ENCODE assay signal across 8 mouse cellular contexts in the genomic region with DNA sequence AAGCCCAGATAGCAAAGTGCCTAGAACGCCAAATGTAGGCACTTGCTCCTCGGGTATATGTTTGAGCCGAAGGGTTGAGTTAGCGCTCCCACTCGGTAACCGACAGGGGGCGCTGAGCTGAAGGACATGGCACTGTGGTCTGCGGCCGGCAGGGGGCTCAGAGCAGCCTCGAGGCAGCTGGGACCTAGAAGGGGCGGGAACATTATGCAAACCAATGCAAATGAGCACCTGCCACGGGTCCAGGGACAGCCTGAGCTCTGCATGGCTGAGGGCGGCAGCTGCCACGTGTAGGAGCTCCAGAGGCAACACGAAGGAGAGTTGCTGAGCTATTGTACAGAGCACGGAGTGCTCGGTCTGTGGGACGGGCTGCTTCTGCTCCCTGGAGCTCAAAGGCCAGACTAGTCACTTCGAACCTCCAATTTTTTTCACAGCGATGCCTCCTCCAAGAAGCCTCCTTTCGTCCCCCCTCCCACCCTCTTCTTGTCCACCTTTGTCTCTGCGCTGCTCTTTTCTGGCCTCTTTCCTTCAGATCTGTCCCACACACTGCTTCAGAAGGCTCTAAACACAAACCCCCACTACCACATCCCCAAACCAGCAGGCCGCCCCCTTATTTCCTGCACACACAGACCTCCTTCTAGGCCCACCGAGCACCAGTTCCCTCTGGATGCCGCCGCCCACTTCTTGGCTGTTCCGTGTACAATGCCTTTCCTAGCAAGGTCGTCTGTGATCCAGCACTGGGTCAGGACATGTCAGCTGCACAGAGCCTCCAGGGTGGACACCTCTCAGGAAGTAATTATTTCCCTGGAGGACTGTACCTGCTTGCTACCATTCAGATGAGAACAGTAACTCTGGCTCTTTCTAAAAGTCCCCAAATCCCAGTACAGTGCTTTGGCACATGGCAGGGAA. TPM values are rescaled to one million over a fixed set of nuclear protein-coding genes. Genes with fewer than 3 reads are reported as not detected.
A peak's percentile ranks its signal among the peaks of the same experiment; 100 is the strongest.
DNase-seq lines count a peak whose midpoint lies in the region; ATAC-seq lines count a peak whose summit lies in the region.

No protein-coding gene starts in this region.

- DNase-seq in heart, adult 9 months (ENCODE audit: low spot score in 2 of 2) = no peak
- peak; percentile 85 for DNase-seq in cerebellum, adult 9-10 months
- DNase-seq in frontal cortex, adult 2 months (ENCODE audit: extremely low spot score in 1 of 2, low spot score in 1 of 2) = peak; percentile 82 to 93
- peak; percentile 44 to 55 for DNase-seq in kidney, adult 8-10 months
- DNase-seq in spleen, postnatal 4 days (ENCODE audit: low spot score in 2 of 2) = peak; percentile 70 to 88

- no peak overlapping the region for H3K27ac ChIP-seq in heart, embryonic 12.5 days (ENCODE audit: poor library complexity, severe bottlenecking)
- no peak overlapping the region for H3K27ac ChIP-seq in limb, embryonic 12.5 days
- H3K27ac ChIP-seq in midbrain, embryonic 15.5 days = no peak overlapping the region

- ATAC-seq in heart, embryonic 12.5 days (ENCODE audit: insufficient number of reproducible peaks, low FRiP score) = peak; percentile 22; the same call in 1 of the 2 replicates
- ATAC-seq in limb, embryonic 12.5 days (ENCODE audit: insufficient number of reproducible peaks, insufficient read depth, low FRiP score, low TSS enrichment, low read depth) = peak; percentile 74; the same call in 1 of the 2 replicates
- peak; percentile 82 for ATAC-seq in midbrain, embryonic 15.5 days (replicated peaks)

- H3K9me3 ChIP-seq in heart, embryonic 12.5 days (replicated peaks) = 0 out of 2 replicates have a peak, but pooled peaks cover 2% of the 10 kb centered on the region
- H3K9me3 ChIP-seq in limb, embryonic 12.5 days = 0 out of 2 replicates have a peak, but pooled peaks cover 5% of the 10 kb centered on the region
- H3K9me3 ChIP-seq in midbrain, embryonic 15.5 days = no peaks in the 10 kb centered on the region

- no peaks in the 10 kb centered on the region for H3K4me1 ChIP-seq in heart, embryonic 12.5 days (replicated peaks)
- peaks cover 5% of the 10 kb centered on the region; the same call in 1 of the 2 replicates for H3K4me1 ChIP-seq in limb, embryonic 12.5 days (replicated peaks)
- H3K4me1 ChIP-seq in midbrain, embryonic 15.5 days = peaks cover 19% of the 10 kb centered on the region

- no peaks in the 10 kb centered on the region for H3K36me3 ChIP-seq in heart, embryonic 12.5 days
- no peaks in the 10 kb centered on the region for H3K36me3 ChIP-seq in limb, embryonic 12.5 days
- no peaks in the 10 kb centered on the region for H3K36me3 ChIP-seq in midbrain, embryonic 15.5 days (replicated peaks)

- no peak overlapping the region for H3K4me3 ChIP-seq in heart, embryonic 12.5 days
- H3K4me3 ChIP-seq in limb, embryonic 12.5 days (replicated peaks) = no peak overlapping the region
- no peak overlapping the region for H3K4me3 ChIP-seq in midbrain, embryonic 15.5 days

- no peak overlapping the region for H3K9ac ChIP-seq in heart, embryonic 12.5 days
- H3K9ac ChIP-seq in limb, embryonic 12.5 days (replicated peaks) = no peak overlapping the region
- H3K9ac ChIP-seq in midbrain, embryonic 15.5 days = no peak overlapping the region

- WGBS in heart, embryonic 12.5 days = 32% methylated on average over 28 of the region's 28 CpGs
- 32% methylated on average over 28 of the region's 28 CpGs for WGBS in limb, embryonic 12.5 days
- WGBS in midbrain, embryonic 15.5 days = 25% methylated on average over 28 of the region's 28 CpGs

- H3K27me3 ChIP-seq in heart, embryonic 12.5 days (replicated peaks) = peaks cover 60% of the 10 kb centered on the region
- H3K27me3 ChIP-seq in limb, embryonic 12.5 days = peaks cover 29% of the 10 kb centered on the region
- 0 out of 2 replicates have a peak, but pooled peaks cover 6% of the 10 kb centered on the region for H3K27me3 ChIP-seq in midbrain, embryonic 15.5 days (replicated peaks)

- no peak overlapping the region for H3K4me2 ChIP-seq in heart, embryonic 12.5 days
- no peak overlapping the region for H3K4me2 ChIP-seq in limb, embryonic 12.5 days
- peak overlapping the region; percentile 12; the same call in 1 of the 2 replicates for H3K4me2 ChIP-seq in midbrain, embryonic 15.5 days

RNA-seq across cellular contexts. Expression of a gene that starts 8.0 kb away (rescaled TPM):
- polyA plus RNA-seq in heart, embryonic 12.5 days (2016; fragmentation: Nextera tagmentation; extraction: Ambion mirVana) = 0.24 and 0.34 TPM in 2 replicates
- polyA plus RNA-seq in frontal cortex, adult 2 months (2012; rRNA removed) = 0.32 TPM in 1 of 2 replicates, not detected in the other
- polyA plus RNA-seq in limb, embryonic 12.5 days (2016; fragmentation: Nextera tagmentation; extraction: Ambion mirVana) = 4.2 and 4.3 TPM in 2 replicates
- polyA plus RNA-seq in midbrain, embryonic 15.5 days (2015; fragmentation: Nextera tagmentation; extraction: Ambion mirVana) = not detected in 2 replicates

RNA-seq across cellular contexts. Expression of a gene that starts 8.5 kb away (rescaled TPM):
- 0.27 and 0.50 TPM in 2 replicates for polyA plus RNA-seq in heart, embryonic 12.5 days (2016; fragmentation: Nextera tagmentation; extraction: Ambion mirVana)
- 560 and 728 TPM in 2 replicates for polyA plus RNA-seq in frontal cortex, adult 2 months (2012; rRNA removed)
- 0.55 and 0.83 TPM in 2 replicates for polyA plus RNA-seq in limb, embryonic 12.5 days (2016; fragmentation: Nextera tagmentation; extraction: Ambion mirVana)
- 76.7 and 78.1 TPM in 2 replicates for polyA plus RNA-seq in midbrain, embryonic 15.5 days (2015; fragmentation: Nextera tagmentation; extraction: Ambion mirVana)

RNA-seq across cellular contexts. Expression of a gene that starts 23.5 kb away (rescaled TPM):
- polyA plus RNA-seq in heart, embryonic 12.5 days (2016; fragmentation: Nextera tagmentation; extraction: Ambion mirVana) = 6.9 and 7.8 TPM in 2 replicates
- polyA plus RNA-seq in frontal cortex, adult 2 months (2012; rRNA removed) = 82.9 and 90.1 TPM in 2 replicates
- 11.3 and 11.6 TPM in 2 replicates for polyA plus RNA-seq in limb, embryonic 12.5 days (2016; fragmentation: Nextera tagmentation; extraction: Ambion mirVana)
- polyA plus RNA-seq in midbrain, embryonic 15.5 days (2015; fragmentation: Nextera tagmentation; extraction: Ambion mirVana) = 7.0 and 7.8 TPM in 2 replicates

RNA-seq across cellular contexts. Expression of a gene that starts 55.3 kb away (rescaled TPM):
- polyA plus RNA-seq in heart, embryonic 12.5 days (2016; fragmentation: Nextera tagmentation; extraction: Ambion mirVana) = 8.1 and 8.2 TPM in 2 replicates
- polyA plus RNA-seq in frontal cortex, adult 2 months (2012; rRNA removed) = 45.4 and 47.8 TPM in 2 replicates
- 10.8 and 11.9 TPM in 2 replicates for polyA plus RNA-seq in limb, embryonic 12.5 days (2016; fragmentation: Nextera tagmentation; extraction: Ambion mirVana)
- 34.6 and 35.4 TPM in 2 replicates for polyA plus RNA-seq in midbrain, embryonic 15.5 days (2015; fragmentation: Nextera tagmentation; extraction: Ambion mirVana)

Comparison
In these comparisons a context has a peak if more than half of its experiments do, and no peak if none do; other contexts are left out.
1. ATAC-seq: peak in every context shown above with its lines; median percentile 82 in midbrain, embryonic 15.5 days; 74 in limb, embryonic 12.5 days; 22 in heart, embryonic 12.5 days.
2. DNase-seq: peak in cerebellum, adult 9-10 months (single experiment), frontal cortex, adult 2 months (2 of 2), kidney, adult 8-10 months (2 of 2) and spleen, postnatal 4 days (2 of 2); none in heart, adult 9 months (0 of 2).
3. RNA of a gene that starts 8.5 kb away (polyA plus RNA-seq): 560 to 728 TPM in frontal cortex, adult 2 months and 76.7 to 78.1 TPM in midbrain, embryonic 15.5 days; 0.55 to 0.83 TPM in limb, embryonic 12.5 days and 0.27 to 0.50 TPM in heart, embryonic 12.5 days; every median in the first group is over 10 times any median in the second.